9 mouse cellular contexts compared by ENCODE assay signal in the genomic region with DNA sequence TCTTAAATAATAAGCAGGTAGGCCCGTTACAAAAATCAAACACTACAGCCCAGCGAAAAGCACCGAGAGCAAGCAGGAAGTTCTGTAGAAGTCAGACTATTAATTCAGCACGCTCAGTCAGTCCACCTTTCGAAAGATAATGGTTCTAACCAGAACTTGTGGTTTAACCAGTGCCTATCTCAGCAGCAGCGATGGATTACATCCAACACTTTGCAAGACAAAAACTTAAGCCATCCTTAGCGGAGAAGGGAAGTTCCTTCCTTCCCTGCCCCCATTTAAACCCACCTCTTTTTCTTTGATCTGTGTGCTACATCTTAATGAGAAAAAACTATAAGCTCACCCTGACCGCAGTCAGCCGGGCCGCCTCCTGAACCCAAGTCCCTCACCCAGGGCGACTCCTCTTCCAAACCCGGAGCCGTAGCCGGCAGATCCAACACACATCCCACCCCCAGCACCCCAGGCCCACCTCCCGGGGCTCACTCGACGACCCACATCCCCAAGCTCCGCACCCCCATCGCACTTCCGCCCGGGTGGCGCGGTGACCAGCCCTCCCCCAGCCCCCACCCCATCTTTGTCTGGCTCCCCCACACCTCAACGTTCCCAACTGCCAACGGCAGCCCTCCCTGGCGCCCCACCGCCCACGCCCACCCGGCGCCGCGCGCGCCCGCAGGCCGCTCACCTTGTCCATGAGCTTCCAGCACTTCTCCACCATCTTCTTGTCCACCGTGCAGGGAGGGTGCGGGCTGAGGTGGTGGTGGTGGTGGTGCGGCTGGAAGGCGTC. TPM values are rescaled to one million over a fixed set of nuclear protein-coding genes. Genes with fewer than 3 reads are reported as not detected.
A peak's percentile ranks its signal among the peaks of the same experiment; 100 is the strongest.
DNase-seq lines count a peak whose midpoint lies in the region; ATAC-seq and TF ChIP-seq lines count a peak whose summit lies in the region.
"Had no signal": no experiment of that assay in that cellular context is flagged by ENCODE, and none has a peak within 500 bp of the region (broad histone marks: within the 10 kb centered on the region; RNA-seq: fewer than 3 reads in every experiment).

No protein-coding gene starts in this region.

- DNase-seq in left cerebral cortex, adult 2 months (ENCODE audit: extremely low spot score in 1 of 2, low spot score in 2 of 2), result no peak
- no peak for DNase-seq in left cerebral cortex, postnatal 14 days (ENCODE audit: low spot score in 2 of 2)
- DNase-seq in NIH3T3 (ENCODE audit: low read depth), result peak; percentile 27
- peak; percentile 57 for DNase-seq in kidney, postnatal 0 days (ENCODE audit: low spot score)
- no peak for DNase-seq in gastrocnemius, postnatal 25 days
- no peak for DNase-seq in gastrocnemius, postnatal 10 days

- peak overlapping the region; percentile 66 for H3K4me2 ChIP-seq in forebrain, embryonic 12.5 days
- peak overlapping the region; percentile 64 for H3K4me2 ChIP-seq in kidney, postnatal 0 days (ENCODE audit: low read length)
- H3K4me2 ChIP-seq in midbrain, embryonic 16.5 days (ENCODE audit: low read length), result peak overlapping the region; percentile 72

- peak overlapping the region; percentile 97 for H3K27ac ChIP-seq in left cerebral cortex, adult 2 months
- H3K27ac ChIP-seq in forebrain, embryonic 12.5 days, result peak overlapping the region; percentile 96
- H3K27ac ChIP-seq in kidney, postnatal 0 days, result peak overlapping the region; percentile 94
- peak overlapping the region; percentile 97 for H3K27ac ChIP-seq in midbrain, embryonic 16.5 days (ENCODE audit: low read length)

- H3K4me1 ChIP-seq in forebrain, embryonic 12.5 days, result peaks cover 25% of the 10 kb centered on the region
- no peaks in the 10 kb centered on the region for H3K4me1 ChIP-seq in kidney, postnatal 0 days (replicated peaks; ENCODE audit: insufficient read depth, low read length)
- peaks cover 29% of the 10 kb centered on the region for H3K4me1 ChIP-seq in midbrain, embryonic 16.5 days (ENCODE audit: control insufficient read depth, insufficient read depth, low read length)

- peak overlapping the region; percentile 95 for H3K9ac ChIP-seq in forebrain, embryonic 12.5 days
- H3K9ac ChIP-seq in kidney, postnatal 0 days (ENCODE audit: low read depth, low read length), result peak overlapping the region; percentile 88
- H3K9ac ChIP-seq in midbrain, embryonic 16.5 days (ENCODE audit: low read depth, low read length), result peak overlapping the region; percentile 94

- peak overlapping the region; percentile 93 for H3K4me3 ChIP-seq in left cerebral cortex, adult 2 months
- H3K4me3 ChIP-seq in forebrain, embryonic 12.5 days (replicated peaks), result peak overlapping the region; percentile 86
- H3K4me3 ChIP-seq in kidney, postnatal 0 days (replicated peaks; ENCODE audit: low read depth, low read length), result peak overlapping the region; percentile 97
- peak overlapping the region; percentile 88 for H3K4me3 ChIP-seq in midbrain, embryonic 16.5 days (ENCODE audit: low read depth, low read length)

- H3K36me3 ChIP-seq in forebrain, embryonic 12.5 days (replicated peaks), result no peaks in the 10 kb centered on the region
- no peaks in the 10 kb centered on the region for H3K36me3 ChIP-seq in kidney, postnatal 0 days (ENCODE audit: insufficient read depth, low read length)
- peaks cover 1% of the 10 kb centered on the region; the same call in 1 of the 2 replicates for H3K36me3 ChIP-seq in midbrain, embryonic 16.5 days (ENCODE audit: control insufficient read depth, insufficient read depth, low read length)

- intact Hi-C loops in left cerebral cortex, adult 2 months (cut with DNase I), result loop anchor here (10.0 kb wide), 1 partner anchor 248 kb away; no protein-coding TSS in a partner anchor
- intact Hi-C loops in left cerebral cortex, postnatal 14 days (cut with DNase I), result loop anchor here (10.0 kb wide), 3 partner anchors 48 to 248 kb away; no protein-coding TSS in a partner anchor

- WGBS in forebrain, embryonic 12.5 days, result under 1% methylated on average over 40 of the region's 40 CpGs
- under 1% methylated on average over 40 of the region's 40 CpGs for WGBS in kidney, postnatal 0 days
- WGBS in midbrain, embryonic 16.5 days, result under 1% methylated on average over 34 of the region's 40 CpGs

- no peaks in the 10 kb centered on the region for H3K9me3 ChIP-seq in forebrain, embryonic 12.5 days
- no peaks in the 10 kb centered on the region for H3K9me3 ChIP-seq in kidney, postnatal 0 days (replicated peaks; ENCODE audit: low read length)
- no peaks in the 10 kb centered on the region for H3K9me3 ChIP-seq in midbrain, embryonic 16.5 days (replicated peaks; ENCODE audit: control insufficient read depth, low read length, poor library complexity, severe bottlenecking)

- no peaks in the 10 kb centered on the region for H3K27me3 ChIP-seq in forebrain, embryonic 12.5 days
- H3K27me3 ChIP-seq in kidney, postnatal 0 days (ENCODE audit: insufficient read depth, low read length), result no peaks in the 10 kb centered on the region
- no peaks in the 10 kb centered on the region for H3K27me3 ChIP-seq in midbrain, embryonic 16.5 days (ENCODE audit: control insufficient read depth, insufficient read depth, low read depth, low read length)

- peak; percentile 88 for ATAC-seq in forebrain, embryonic 12.5 days (ENCODE audit: low FRiP score)
- peak; percentile 71 for ATAC-seq in kidney, postnatal 0 days (replicated peaks; ENCODE audit: low FRiP score, low read depth)
- ATAC-seq in midbrain, embryonic 16.5 days, result peak; percentile 88

- no peak for TF ChIP-seq CTCF in left cerebral cortex, adult 2 months (IDR thresholded peaks at IDR 0.05)
- no peak for TF ChIP-seq CTCF in kidney, postnatal 0 days (IDR thresholded peaks at IDR 0.05; ENCODE audit: low read depth)

RNA-seq across cellular contexts. Expression of gene Cbl, which starts 0.6 kb away (rescaled TPM):
- 10 to 100 TPM; 59.5 to 66.3 TPM for total RNA-seq in left cerebral cortex, adult 2 months (2021)
- 10 to 100 TPM; 44.9 to 48.9 TPM for total RNA-seq in left cerebral cortex, postnatal 14 days (2021)
- 28.7 and 34.3 TPM in 2 replicates for polyA plus RNA-seq in forebrain, embryonic 12.5 days (2016; fragmentation: Nextera tagmentation; extraction: Ambion mirVana)
- 9.9 and 10.4 TPM in 2 replicates for polyA plus RNA-seq in kidney, postnatal 0 days (2015; fragmentation: Nextera tagmentation; extraction: Ambion mirVana)
- polyA plus RNA-seq in midbrain, embryonic 16.5 days (2015; fragmentation: Nextera tagmentation; extraction: Ambion mirVana), result 21.7 and 26.5 TPM in 2 replicates
- 1 to 10 TPM; 9.2 to 9.4 TPM for total RNA-seq in gastrocnemius, postnatal 25 days (2021)
- total RNA-seq in gastrocnemius, postnatal 10 days (2021), result 10 to 100 TPM; 15.8 to 22.1 TPM

RNA-seq across cellular contexts. Expression of gene Ccdc153, which starts 7.3 kb away (rescaled TPM):
- total RNA-seq in left cerebral cortex, adult 2 months (2021), result 1 to 10 TPM in 1 of 2 experiments, under 1 TPM in 1; 0.77 to 1.1 TPM
- total RNA-seq in left cerebral cortex, postnatal 14 days (2021), result 1 to 10 TPM; 1.2 to 1.4 TPM
- not detected in 2 replicates for polyA plus RNA-seq in forebrain, embryonic 12.5 days (2016; fragmentation: Nextera tagmentation; extraction: Ambion mirVana)
- polyA plus RNA-seq in kidney, postnatal 0 days (2015; fragmentation: Nextera tagmentation; extraction: Ambion mirVana), result not detected in 2 replicates
- 1.5 TPM in 1 of 2 replicates, not detected in the other for polyA plus RNA-seq in midbrain, embryonic 16.5 days (2015; fragmentation: Nextera tagmentation; extraction: Ambion mirVana)
- not detected for total RNA-seq in gastrocnemius, postnatal 25 days (2021)
- total RNA-seq in gastrocnemius, postnatal 10 days (2021), result not detected
- total RNA-seq: hematopoietic stem cell, adult 5-6 weeks had no signal

RNA-seq across cellular contexts. Expression of gene Pdzd3, which starts 18.1 kb away (rescaled TPM):
- total RNA-seq in left cerebral cortex, adult 2 months (2021), result 1 to 10 TPM in 1 of 2 experiments, under 1 TPM in 1; 0.50 to 1.2 TPM
- under 1 TPM; 0.53 to 0.82 TPM for total RNA-seq in left cerebral cortex, postnatal 14 days (2021)
- 0.23 and 0.31 TPM in 2 replicates for polyA plus RNA-seq in forebrain, embryonic 12.5 days (2016; fragmentation: Nextera tagmentation; extraction: Ambion mirVana)
- polyA plus RNA-seq in kidney, postnatal 0 days (2015; fragmentation: Nextera tagmentation; extraction: Ambion mirVana), result 16.0 and 16.7 TPM in 2 replicates
- 0.72 and 0.82 TPM in 2 replicates for polyA plus RNA-seq in midbrain, embryonic 16.5 days (2015; fragmentation: Nextera tagmentation; extraction: Ambion mirVana)
- under 1 TPM; 0.99 to 1.00 TPM for total RNA-seq in gastrocnemius, postnatal 25 days (2021)
- 1 to 10 TPM; 1.2 to 1.4 TPM for total RNA-seq in gastrocnemius, postnatal 10 days (2021)

RNA-seq across cellular contexts. Expression of gene Nlrx1, which starts 35.2 kb away (rescaled TPM):
- total RNA-seq in left cerebral cortex, adult 2 months (2021), result 10 to 100 TPM in 1 of 2 experiments, 1 to 10 TPM in 1; 8.7 to 13.3 TPM
- total RNA-seq in left cerebral cortex, postnatal 14 days (2021), result 10 to 100 TPM; 11.4 to 11.6 TPM
- 4.6 and 5.2 TPM in 2 replicates for polyA plus RNA-seq in forebrain, embryonic 12.5 days (2016; fragmentation: Nextera tagmentation; extraction: Ambion mirVana)
- 6.8 and 7.2 TPM in 2 replicates for polyA plus RNA-seq in kidney, postnatal 0 days (2015; fragmentation: Nextera tagmentation; extraction: Ambion mirVana)
- 5.1 and 6.1 TPM in 2 replicates for polyA plus RNA-seq in midbrain, embryonic 16.5 days (2015; fragmentation: Nextera tagmentation; extraction: Ambion mirVana)
- 10 to 100 TPM; 18.6 to 21.1 TPM for total RNA-seq in gastrocnemius, postnatal 25 days (2021)
- total RNA-seq in gastrocnemius, postnatal 10 days (2021), result 10 to 100 TPM; 21.6 to 23.0 TPM

RNA-seq across cellular contexts. Expression of gene Abcg4, which starts 55.2 kb away (rescaled TPM):
- 10 to 100 TPM; 62.1 TPM for total RNA-seq in left cerebral cortex, adult 2 months (2021)
- 10 to 100 TPM; 62.2 to 67.9 TPM for total RNA-seq in left cerebral cortex, postnatal 14 days (2021)
- polyA plus RNA-seq in forebrain, embryonic 12.5 days (2016; fragmentation: Nextera tagmentation; extraction: Ambion mirVana), result 10.1 and 12.4 TPM in 2 replicates
- polyA plus RNA-seq in kidney, postnatal 0 days (2015; fragmentation: Nextera tagmentation; extraction: Ambion mirVana), result 1.0 and 1.6 TPM in 2 replicates
- 29.7 and 33.9 TPM in 2 replicates for polyA plus RNA-seq in midbrain, embryonic 16.5 days (2015; fragmentation: Nextera tagmentation; extraction: Ambion mirVana)
- total RNA-seq in gastrocnemius, postnatal 25 days (2021), result under 1 TPM; 0.15 to 0.62 TPM
- 1 to 10 TPM in 1 of 2 experiments, under 1 TPM in 1; 0.68 to 1.3 TPM for total RNA-seq in gastrocnemius, postnatal 10 days (2021)

Comparison
In these comparisons a context has a peak if more than half of its experiments do, and no peak if none do; other contexts are left out.
1. DNase-seq: peak in NIH3T3 (single experiment) and kidney, postnatal 0 days (single experiment); none in left cerebral cortex, adult 2 months (0 of 2), left cerebral cortex, postnatal 14 days (0 of 2), gastrocnemius, postnatal 25 days (single experiment) and gastrocnemius, postnatal 10 days (single experiment).
2. Peak in every context shown above with its lines, with median percentiles within 50 percentile points of each other: H3K27ac ChIP-seq, H3K4me3 ChIP-seq, ATAC-seq, H3K4me2 ChIP-seq and H3K9ac ChIP-seq.